Mouse (Mus musculus): ENCODE measurements around the gene 3110009E18Rik. TPM values are rescaled to one million over a fixed set of nuclear protein-coding genes. Genes with fewer than 3 reads are reported as not detected.

3110009E18Rik gene
- polyA plus RNA-seq, 1 experiment from 2014 or later: 17.9 TPM

- Histone ChIP-seq H3K27ac (replicated peaks; ENCODE audit: low read depth, low read length) (no peak overlapping the region), H3K9me3 (ENCODE audit: control insufficient read depth, low read length) (no peaks in the 10 kb centered on the region), H3K4me1 (ENCODE audit: control insufficient read depth, insufficient read depth, low read length) (no peaks in the 10 kb centered on the region), H3K9ac (ENCODE audit: low read length) (no peak overlapping the region), H3K4me3 (ENCODE audit: low read depth, low read length) (no peak overlapping the region), H3K36me3 (ENCODE audit: control insufficient read depth, insufficient read depth, low read length) (peaks cover 27% of the 10 kb centered on the region), H3K4me2 (ENCODE audit: low read depth, severe bottlenecking) (no peak overlapping the region; the same call in 1 of the 2 replicates), H3K27me3 (ENCODE audit: control insufficient read depth, insufficient read depth, low read length) (no peaks in the 10 kb centered on the region)
- DNase-seq (ENCODE audit: low spot score) (no peak), ATAC-seq (ENCODE audit: insufficient number of reproducible peaks, low FRiP score, low TSS enrichment, low read depth) (no peak)
- 90% methylated on average over 12 of the region's 12 CpGs for WGBS
Observed at GRCm38 (mm10) chr1:120112251-120113187, 8.5 kb upstream of the 3110009E18Rik start.

GRCm38 (mm10) chr1:120115671-120116081, 5.3 kb upstream of the 3110009E18Rik start:
- H3K9ac ChIP-seq (ENCODE audit: low read length): no peak overlapping the region
- DNase-seq (ENCODE audit: low spot score): no peak
- no peak for ATAC-seq (ENCODE audit: insufficient number of reproducible peaks, low FRiP score, low TSS enrichment, low read depth)

GRCm38 (mm10) chr1:120116106-120116505, 4.9 kb upstream of the 3110009E18Rik start:
- H3K27ac ChIP-seq (replicated peaks; ENCODE audit: low read depth, low read length): no peak overlapping the region; the same call in 1 of the 2 replicates
- H3K27me3 ChIP-seq (ENCODE audit: control insufficient read depth, insufficient read depth, low read length): no peaks in the 10 kb centered on the region
- no peak for DNase-seq (ENCODE audit: low spot score)
- WGBS: 88% methylated on average over 11 of the region's 11 CpGs
- H3K4me1 ChIP-seq (ENCODE audit: control insufficient read depth, insufficient read depth, low read length): peaks cover 7% of the 10 kb centered on the region
- H3K36me3 ChIP-seq (ENCODE audit: control insufficient read depth, insufficient read depth, low read length): peaks cover 27% of the 10 kb centered on the region
- ATAC-seq (ENCODE audit: insufficient number of reproducible peaks, low FRiP score, low TSS enrichment, low read depth): no peak
- no peak overlapping the region for H3K4me3 ChIP-seq (ENCODE audit: low read depth, low read length)
- no peaks in the 10 kb centered on the region for H3K9me3 ChIP-seq (ENCODE audit: control insufficient read depth, low read length)
- H3K4me2 ChIP-seq (ENCODE audit: low read depth, severe bottlenecking): no peak overlapping the region
- no peak overlapping the region for H3K9ac ChIP-seq (ENCODE audit: low read length)

More at GRCm38 (mm10) chr1:120115671-120116081, 5.3 kb upstream of the 3110009E18Rik start:
- H3K36me3 ChIP-seq (ENCODE audit: control insufficient read depth, insufficient read depth, low read length): peaks cover 27% of the 10 kb centered on the region
- H3K9me3 ChIP-seq (ENCODE audit: control insufficient read depth, low read length): no peaks in the 10 kb centered on the region
- no peak overlapping the region; the same call in 1 of the 2 replicates for H3K27ac ChIP-seq (replicated peaks; ENCODE audit: low read depth, low read length)
- no peak overlapping the region for H3K4me3 ChIP-seq (ENCODE audit: low read depth, low read length)
- H3K4me2 ChIP-seq (ENCODE audit: low read depth, severe bottlenecking): no peak overlapping the region
- WGBS: 87% methylated on average over 9 of the region's 9 CpGs
- H3K4me1 ChIP-seq (ENCODE audit: control insufficient read depth, insufficient read depth, low read length): peaks cover 7% of the 10 kb centered on the region
- H3K27me3 ChIP-seq (ENCODE audit: control insufficient read depth, insufficient read depth, low read length): no peaks in the 10 kb centered on the region

GRCm38 (mm10) chr1:120118854-120119253, 2.1 kb upstream of the 3110009E18Rik start:
- no peak overlapping the region for H3K4me3 ChIP-seq (ENCODE audit: low read depth, low read length)
- H3K9me3 ChIP-seq (ENCODE audit: control insufficient read depth, low read length): no peaks in the 10 kb centered on the region
- WGBS: 90% methylated on average over 2 of the region's 2 CpGs
- no peak overlapping the region for H3K9ac ChIP-seq (ENCODE audit: low read length)
- H3K36me3 ChIP-seq (ENCODE audit: control insufficient read depth, insufficient read depth, low read length): peaks cover 24% of the 10 kb centered on the region
- H3K4me1 ChIP-seq (ENCODE audit: control insufficient read depth, insufficient read depth, low read length): peaks cover 7% of the 10 kb centered on the region
- no peak overlapping the region for H3K4me2 ChIP-seq (ENCODE audit: low read depth, severe bottlenecking)
- H3K27ac ChIP-seq (replicated peaks; ENCODE audit: low read depth, low read length): no peak overlapping the region
- H3K27me3 ChIP-seq (ENCODE audit: control insufficient read depth, insufficient read depth, low read length): no peaks in the 10 kb centered on the region
- ATAC-seq (ENCODE audit: insufficient number of reproducible peaks, low FRiP score, low TSS enrichment, low read depth) (no peak), DNase-seq (ENCODE audit: low spot score) (no peak)

GRCm38 (mm10) chr1:120119389-120119788, 1.6 kb upstream of the 3110009E18Rik start:
- H3K27me3 ChIP-seq (ENCODE audit: control insufficient read depth, insufficient read depth, low read length): no peaks in the 10 kb centered on the region
- peak overlapping the region; percentile 85; the same call in 1 of the 2 replicates for H3K4me2 ChIP-seq (ENCODE audit: low read depth, severe bottlenecking)
- H3K27ac ChIP-seq (replicated peaks; ENCODE audit: low read depth, low read length): no peak overlapping the region
- no peaks in the 10 kb centered on the region for H3K9me3 ChIP-seq (ENCODE audit: control insufficient read depth, low read length)
- ATAC-seq (ENCODE audit: insufficient number of reproducible peaks, low FRiP score, low TSS enrichment, low read depth) (no peak), DNase-seq (ENCODE audit: low spot score) (no peak)
- peaks cover 7% of the 10 kb centered on the region for H3K4me1 ChIP-seq (ENCODE audit: control insufficient read depth, insufficient read depth, low read length)
- 90% methylated on average over 4 of the region's 4 CpGs for WGBS
- no peak overlapping the region for H3K4me3 ChIP-seq (ENCODE audit: low read depth, low read length)
- H3K36me3 ChIP-seq (ENCODE audit: control insufficient read depth, insufficient read depth, low read length): peaks cover 21% of the 10 kb centered on the region
- peak overlapping the region; percentile 0; the same call in 1 of the 2 replicates for H3K9ac ChIP-seq (ENCODE audit: low read length)

GRCm38 (mm10) chr1:120120141-120120968, 632 bp upstream of the 3110009E18Rik start:
- Histone ChIP-seq H3K9me3 (ENCODE audit: control insufficient read depth, low read length) (no peaks in the 10 kb centered on the region), H3K27me3 (ENCODE audit: control insufficient read depth, insufficient read depth, low read length) (no peaks in the 10 kb centered on the region), H3K4me3 (ENCODE audit: low read depth, low read length) (peak overlapping the region; percentile 61), H3K4me2 (ENCODE audit: low read depth, severe bottlenecking) (peak overlapping the region; percentile 85), H3K4me1 (ENCODE audit: control insufficient read depth, insufficient read depth, low read length) (peaks cover 7% of the 10 kb centered on the region), H3K9ac (ENCODE audit: low read length) (peak overlapping the region; percentile 60), H3K36me3 (ENCODE audit: control insufficient read depth, insufficient read depth, low read length) (peaks cover 11% of the 10 kb centered on the region), H3K27ac (replicated peaks; ENCODE audit: low read depth, low read length) (peak overlapping the region; percentile 76)
- ATAC-seq (ENCODE audit: insufficient number of reproducible peaks, low FRiP score, low TSS enrichment, low read depth) (peak; percentile 62), DNase-seq (ENCODE audit: low spot score) (peak; percentile 52)
- 6% methylated on average over 24 of the region's 24 CpGs for WGBS

GRCm38 (mm10) chr1:120121930-120122530, 1.0 kb downstream of the 3110009E18Rik start:
- Histone ChIP-seq H3K4me1 (ENCODE audit: control insufficient read depth, insufficient read depth, low read length) (peaks cover 7% of the 10 kb centered on the region), H3K9me3 (ENCODE audit: control insufficient read depth, low read length) (no peaks in the 10 kb centered on the region), H3K36me3 (ENCODE audit: control insufficient read depth, insufficient read depth, low read length) (peaks cover 2% of the 10 kb centered on the region; the same call in 1 of the 2 replicates), H3K4me3 (ENCODE audit: low read depth, low read length) (peak overlapping the region; percentile 61), H3K27ac (replicated peaks; ENCODE audit: low read depth, low read length) (no peak overlapping the region), H3K9ac (ENCODE audit: low read length) (peak overlapping the region; percentile 56), H3K27me3 (ENCODE audit: control insufficient read depth, insufficient read depth, low read length) (no peaks in the 10 kb centered on the region), H3K4me2 (ENCODE audit: low read depth, severe bottlenecking) (peak overlapping the region; percentile 85)
- ATAC-seq (ENCODE audit: insufficient number of reproducible peaks, low FRiP score, low TSS enrichment, low read depth) (no peak), DNase-seq (ENCODE audit: low spot score) (no peak)
- WGBS: 91% methylated on average over 9 of the region's 9 CpGs
